Mouse (Mus musculus) heart, adult 2 months (tissue): ENCODE results near the gene Crtc2. TPM values are rescaled to one million over a fixed set of nuclear protein-coding genes. Genes with fewer than 3 reads are reported as not detected.
A peak's percentile ranks its signal among the peaks of the same experiment; 100 is the strongest.

Experiments
- DNase-seq, 2 experiments: peaks; one replicate each; pipeline ENCODE4 v3.0.0; 2021
- H3K27ac ChIP-seq: fragments of 200-600 bp; 2 replicates; pipeline ENCODE4 v1.8.1; 2022
- H3K27me3 ChIP-seq: fragments of 200-500 bp; 2 replicates; pipeline ENCODE4 v1.6.1; 2012; ENCODE audit warnings: mild to moderate bottlenecking, low read length, inconsistent platforms, mixed read lengths; ENCODE audit not compliant: control insufficient read depth, insufficient read depth
- H3K36me3 ChIP-seq: fragments of 200-500 bp; 2 replicates; pipeline ENCODE4 v1.6.1; 2012; ENCODE audit warnings: low read length, inconsistent platforms; ENCODE audit not compliant: control insufficient read depth, insufficient read depth
- H3K4me1 ChIP-seq: fragments of 200-500 bp; 2 replicates; pipeline ENCODE4 v1.6.1; 2011; ENCODE audit warnings: low read length; ENCODE audit not compliant: control insufficient read depth, insufficient read depth
- H3K4me3 ChIP-seq: fragments of 200-600 bp; 2 replicates; pipeline ENCODE4 v1.8.1; 2022
- H3K79me2 ChIP-seq: fragments of 200-500 bp; replicated peaks from 2 replicates; pipeline ENCODE4 v1.6.1; 2012; ENCODE audit warnings: mild to moderate bottlenecking, inconsistent platforms, low read length, moderate library complexity, mixed read lengths; ENCODE audit not compliant: control insufficient read depth, insufficient read depth
- H3K9ac ChIP-seq: fragments of 200-500 bp; 2 replicates; pipeline ENCODE4 v1.6.1; 2012; ENCODE audit warnings: low read depth, mild to moderate bottlenecking, control low read depth, inconsistent platforms, low read length, mixed read lengths
- CTCF ChIP-seq: fragments of 200-600 bp; IDR thresholded peaks from 2 replicates; pipeline ENCODE4 v1.8.1; 2022; ENCODE audit warnings: antibody characterized with exemption, mild to moderate bottlenecking, moderate library complexity
- EP300 ChIP-seq: fragments of 200-500 bp; IDR thresholded peaks from 2 replicates; pipeline ENCODE4 v1.6.1; 2011; ENCODE audit warnings: low read depth, low read length, control low read depth; ENCODE audit not compliant: insufficient read depth
- POLR2A ChIP-seq: fragments of 200-500 bp; IDR thresholded peaks from 2 replicates; pipeline ENCODE4 v1.6.1; 2011; ENCODE audit warnings: mild to moderate bottlenecking, low read depth, low read length, control low read depth; ENCODE audit not compliant: insufficient read depth
- WGBS: fragments of 180-500 bp; shearing (Covaris S2); methylation state at CpG from one replicate; pipeline ENCODE4 v1.1.7; 2018; 5-methylcytosine and 5-hydroxymethylcytosine counted together
- intact Hi-C: fragments of 180-260 bp; cut with DNase I; formaldehyde crosslinking; loops from one replicate; pipeline ENCODE4 v1.15.1; 2025
- polyA plus RNA-seq: library from polyadenylated mRNA; depleted of rRNA; stranded (reverse); fragments of >200 nt; gene quantifications from 2 replicates; pipeline ENCODE4 v1.2.3, GENCODE M21; 2012
- total RNA-seq, 2 experiments: library from RNA; stranded (reverse); gene quantifications; 2 replicates each; pipeline ENCODE4 v1.2.3; 2021

Crtc2 gene
- total and polyA plus RNA-seq, 3 experiments, result 16.6 to 32.9 (median 17.1) TPM

- H3K27ac ChIP-seq, result peak overlapping the region; percentile 100
- intact Hi-C loops, result loop anchor here (5.0 kb wide), 1 partner anchor 55 kb away; the partner anchor contains the start of genes Rab13 and Rps27
- H3K4me1 ChIP-seq, result peaks cover 5% of the 10 kb centered on the region; the same call in 1 of the 2 replicates
- no peaks in the 10 kb centered on the region for H3K27me3 ChIP-seq
- TF ChIP-seq POLR2A, result no peak
- DNase-seq, result no peak
- no peak overlapping the region for H3K4me3 ChIP-seq
- 88% methylated on average over 20 of the region's 20 CpGs for WGBS
- H3K79me2 ChIP-seq, result no peaks in the 10 kb centered on the region
- H3K36me3 ChIP-seq, result no peaks in the 10 kb centered on the region
- H3K9ac ChIP-seq, result no peak overlapping the region
These were observed 13.2 kb downstream of the Crtc2 start for GRCm38 (mm10) chr3:90266901-90267775.

GRCm38 (mm10) chr3:90268190-90268589, 14.2 kb downstream of the Crtc2 start:
- H3K4me1 ChIP-seq, result peaks cover 5% of the 10 kb centered on the region; the same call in 1 of the 2 replicates
- no peaks in the 10 kb centered on the region for H3K79me2 ChIP-seq
- intact Hi-C loops, result loop anchor here (5.0 kb wide), 1 partner anchor 56 kb away; the partner anchor contains the start of genes Rab13 and Rps27
- 95% methylated on average over 11 of the region's 11 CpGs for WGBS
- H3K27ac ChIP-seq, result no peak overlapping the region
- no peaks in the 10 kb centered on the region for H3K36me3 ChIP-seq
- no peak for TF ChIP-seq EP300
- TF ChIP-seq POLR2A, result no peak
- TF ChIP-seq CTCF, result no peak
- H3K9ac ChIP-seq, result no peak overlapping the region
- H3K4me3 ChIP-seq, result no peak overlapping the region
- DNase-seq, result no peak
- no peaks in the 10 kb centered on the region for H3K27me3 ChIP-seq

- DNase-seq, result no peak
- H3K27me3 ChIP-seq, result no peaks in the 10 kb centered on the region
- no peaks in the 10 kb centered on the region for H3K79me2 ChIP-seq
- intact Hi-C loops, result loop anchor here (5.0 kb wide), 1 partner anchor 57 kb away; the partner anchor contains the start of genes Rab13 and Rps27
- H3K27ac ChIP-seq, result no peak overlapping the region
- WGBS, result 93% methylated on average over 16 of the region's 16 CpGs
- no peak overlapping the region for H3K4me3 ChIP-seq
- no peak overlapping the region for H3K9ac ChIP-seq
- no peaks in the 10 kb centered on the region for H3K36me3 ChIP-seq
- TF ChIP-seq EP300 (no peak), CTCF (no peak), POLR2A (no peak)
- H3K4me1 ChIP-seq, result peaks cover 5% of the 10 kb centered on the region; the same call in 1 of the 2 replicates
These were observed 15.0 kb downstream of the Crtc2 start for GRCm38 (mm10) chr3:90268971-90269370.

DNA sequence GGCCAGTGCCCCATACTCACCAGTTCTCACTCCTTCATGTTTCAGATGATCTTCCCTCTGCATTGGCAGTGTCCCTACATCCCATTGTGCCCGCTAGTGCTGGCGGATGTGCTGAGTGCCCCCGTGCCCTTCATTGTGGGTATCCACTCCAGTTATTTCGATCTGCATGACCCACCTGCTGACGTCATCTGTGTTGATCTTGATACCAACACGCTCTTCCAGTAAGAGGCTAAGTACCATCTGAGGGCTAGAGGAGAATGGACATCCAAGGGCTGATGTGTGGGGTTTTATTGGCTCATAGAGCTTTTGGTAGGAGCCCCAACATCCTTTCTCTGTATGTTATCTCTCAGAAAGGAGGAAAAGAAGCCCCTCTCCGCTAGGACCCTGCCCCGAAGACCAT, 16.8 kb downstream of the Crtc2 start:
- Histone ChIP-seq H3K9ac (no peak overlapping the region), H3K27me3 (no peaks in the 10 kb centered on the region), H3K27ac (no peak overlapping the region), H3K4me1 (peaks cover 5% of the 10 kb centered on the region; the same call in 1 of the 2 replicates), H3K79me2 (no peaks in the 10 kb centered on the region), H3K36me3 (no peaks in the 10 kb centered on the region), H3K4me3 (no peak overlapping the region)
- no peak for TF ChIP-seq POLR2A
- no peak for TF ChIP-seq CTCF
- no peak for TF ChIP-seq EP300
- DNase-seq, result no peak
- intact Hi-C loops, result no loop called here
- WGBS, result 90% methylated on average over 8 of the region's 8 CpGs

- intact Hi-C loops, result no loop called here
- DNase-seq, result no peak
- no peaks in the 10 kb centered on the region for H3K79me2 ChIP-seq
- TF ChIP-seq EP300, result no peak
- no peak for TF ChIP-seq CTCF
- TF ChIP-seq POLR2A, result no peak
- H3K4me3 ChIP-seq, result no peak overlapping the region
- H3K9ac ChIP-seq, result no peak overlapping the region
- H3K27ac ChIP-seq, result no peak overlapping the region
- H3K36me3 ChIP-seq, result no peaks in the 10 kb centered on the region
- no peaks in the 10 kb centered on the region for H3K27me3 ChIP-seq
- WGBS, result 73% methylated on average over 9 of the region's 9 CpGs
- no peaks in the 10 kb centered on the region for H3K4me1 ChIP-seq
These were observed 18.2 kb downstream of the Crtc2 start for GRCm38 (mm10) chr3:90272170-90272569.

- no peaks in the 10 kb centered on the region for H3K4me1 ChIP-seq
- no peak overlapping the region for H3K4me3 ChIP-seq
- no peaks in the 10 kb centered on the region for H3K79me2 ChIP-seq
- H3K27me3 ChIP-seq, result no peaks in the 10 kb centered on the region
- no peak for DNase-seq
- H3K36me3 ChIP-seq, result no peaks in the 10 kb centered on the region
- H3K9ac ChIP-seq, result no peak overlapping the region
- intact Hi-C loops, result no loop called here
- WGBS, result 94% methylated on average over 22 of the region's 22 CpGs
- TF ChIP-seq POLR2A, result no peak
- no peak for TF ChIP-seq CTCF
- TF ChIP-seq EP300, result no peak
- no peak overlapping the region for H3K27ac ChIP-seq
These were observed 19.9 kb downstream of the Crtc2 start for GRCm38 (mm10) chr3:90273855-90274254.
